Mouse (Mus musculus) embryonic fibroblast, embryonic 13.5 days (primary cell): Measurements from ENCODE around the gene Ttyh3.

ENCODE experiments used
- CTCF ChIP-seq: IDR thresholded peaks from 2 replicates; pipeline ENCODE4 v1.5.1; 2011; ENCODE audit warnings: mild to moderate bottlenecking, control low read depth, low read length, moderate library complexity, borderline replicate concordance; ENCODE audit not compliant: insufficient read depth
- POLR2A ChIP-seq: IDR thresholded peaks from 2 replicates; pipeline ENCODE4 v1.6.1; 2011; ENCODE audit warnings: low read depth, mild to moderate bottlenecking, control low read depth, low read length, moderate library complexity

GRCm38 (mm10) chr5:140616691-140617090, 32.1 kb downstream of the Ttyh3 start:
- TF ChIP-seq CTCF, result no peak
- no peak for TF ChIP-seq POLR2A
